Mouse (Mus musculus) adrenal gland, adult 8-10 months (tissue): ENCODE results near the gene Ssxa1. TPM values are rescaled to one million over a fixed set of nuclear protein-coding genes. Genes with fewer than 3 reads are reported as not detected.
"Not testable (repeated sequence)": the region's sequence is repeated elsewhere in the genome, so short reads cannot be mapped to it uniquely, and the experiment has no call there.

Experiments used
- DNase-seq: peaks from one replicate; pipeline ENCODE4 v3.0.0; 2022
- total RNA-seq, 4 experiments: library from RNA; stranded (reverse); gene quantifications; 2 replicates each; pipeline ENCODE4 v1.2.4; 2022

Ssxa1 gene
- total RNA-seq, result not detected

GRCm38 (mm10) chrX:21115520-21115919, at the start of gene Ssxa1:
Gene Ssxa1 (plus strand): TSS chrX:21115820.
- no peak for DNase-seq

DNA sequence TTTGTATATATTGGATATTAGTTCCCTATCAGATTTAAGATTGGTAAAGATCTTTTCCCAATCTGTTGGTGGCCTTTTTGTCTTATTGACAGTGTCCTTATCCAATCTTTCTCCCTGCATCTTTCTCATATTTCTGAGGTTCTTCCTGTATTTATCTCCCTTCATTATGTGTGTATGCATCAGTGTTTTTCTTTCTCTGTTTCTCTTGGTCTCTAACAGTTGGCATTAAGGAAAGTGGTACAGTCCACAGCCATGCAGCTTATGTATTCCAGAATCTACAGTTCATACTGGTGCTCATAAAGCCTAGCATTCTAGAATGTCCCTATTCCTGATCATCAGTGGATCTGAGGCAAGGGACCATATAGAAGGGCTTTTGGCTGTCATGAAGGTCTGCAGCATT, 47.5 kb upstream of the Ssxa1 start, which contains the start of gene Spaca5:
Gene Spaca5, plus strand, starts transcription at position 301 of the 400 bp plus-strand sequence.
- no peak for DNase-seq

DNA sequence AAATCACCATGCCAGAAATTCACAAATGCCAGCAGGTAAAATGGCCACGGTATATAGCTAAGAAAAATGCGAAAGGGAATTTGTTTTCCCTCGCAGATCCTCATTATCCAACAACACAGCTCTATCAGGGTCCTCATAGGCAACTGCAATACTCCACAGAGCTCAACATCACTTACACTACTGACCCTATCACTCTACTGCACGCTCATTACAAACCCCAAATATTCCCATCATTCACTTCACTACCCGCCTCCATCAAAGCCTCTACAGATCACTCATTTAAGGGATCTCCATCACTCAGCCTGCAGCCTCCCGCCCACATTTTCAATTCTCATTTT, 27.0 kb upstream of the Ssxa1 start:
- DNase-seq, result no peak

DNA sequence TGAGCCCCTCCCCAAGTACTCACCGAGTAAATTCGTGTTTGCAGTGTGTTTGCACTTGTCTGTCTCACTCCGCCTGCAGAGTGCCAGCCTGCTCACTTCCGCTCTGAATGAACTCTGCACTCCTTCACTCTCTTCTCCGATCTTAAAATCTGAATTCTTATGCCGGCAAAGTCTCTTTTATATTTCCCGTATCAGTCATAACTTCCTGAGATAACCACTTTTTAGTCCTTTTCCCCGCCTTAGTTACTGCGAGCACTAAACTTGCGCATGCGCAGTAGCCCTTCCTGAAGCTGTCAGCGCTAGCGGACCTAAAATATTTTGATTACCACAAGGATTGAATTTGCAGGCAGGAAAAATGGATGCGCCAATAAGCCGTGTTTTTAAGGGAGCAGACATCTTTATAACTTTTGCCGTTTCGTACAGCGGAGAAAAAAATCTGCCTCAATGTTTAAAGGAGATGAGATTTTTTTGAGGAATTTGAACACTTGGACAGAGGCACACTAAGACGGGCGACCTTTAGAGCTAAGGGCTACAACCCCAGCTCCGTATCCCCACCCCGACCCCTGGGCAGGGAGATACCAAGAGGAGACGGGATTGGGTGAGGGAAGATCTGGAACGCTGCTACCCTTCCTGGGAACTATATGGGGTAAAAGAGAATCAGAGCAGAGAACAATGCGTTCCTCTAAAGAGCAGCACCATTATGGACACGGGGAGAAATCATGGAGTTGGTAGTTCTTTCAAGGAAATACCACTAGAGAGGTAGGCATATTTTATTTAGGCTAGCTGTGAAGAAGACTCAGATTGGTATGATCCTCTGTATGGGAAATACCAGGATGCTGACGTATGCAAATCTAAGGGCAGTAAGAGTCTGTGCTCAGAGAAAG, 26.4 kb upstream of the Ssxa1 start, which contains the start of gene Zfp300:
Gene Zfp300, minus strand, starts transcription at position 545 of the 884 bp plus-strand sequence.
- peak; percentile 74 for DNase-seq

DNA sequence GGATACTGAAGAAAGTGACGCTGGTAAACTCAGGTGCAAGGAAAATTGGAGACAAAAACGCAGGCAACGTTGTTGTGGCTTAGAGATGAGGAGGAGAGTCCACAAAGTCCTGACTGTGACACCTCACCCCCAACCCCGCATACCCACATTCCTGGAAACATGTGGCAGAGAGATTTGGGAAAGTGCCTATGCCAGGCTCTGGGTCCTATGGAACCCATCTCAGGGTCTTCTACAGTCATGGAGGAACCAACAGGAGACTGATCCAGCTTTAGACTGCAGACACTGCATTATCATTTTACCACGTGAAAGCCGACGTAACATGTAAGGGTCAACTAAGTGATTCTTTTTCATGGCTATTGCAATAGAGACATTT, 25.8 kb upstream of the Ssxa1 start:
- no peak for DNase-seq

GRCm38 (mm10) chrX:21146675-21147074, 31.1 kb downstream of the Ssxa1 start:
- DNase-seq, result not testable (repeated sequence)

Other genes with a start within 250 kb of the Ssxa1 start
- gene Timp1, start 245.7 kb upstream of the Ssxa1 start, total RNA-seq, result 10 to 100 TPM; 24.7 to 50.1 (median 29.6) TPM
- 10 to 100 TPM in 3 of 4 experiments, 1 to 10 TPM in 1; 8.9 to 14.0 (median 11.8) TPM for gene Syn1, start 194.8 kb upstream of the Ssxa1 start, total RNA-seq
- gene Cfp, start 184.3 kb upstream of the Ssxa1 start, total RNA-seq, result 10 to 100 TPM in 3 of 4 experiments, 1 to 10 TPM in 1; 9.1 to 14.8 (median 12.3) TPM
- gene Elk1, start 165.2 kb upstream of the Ssxa1 start, total RNA-seq, result 10 to 100 TPM; 15.9 to 22.2 (median 17.8) TPM
- 10 to 100 TPM; 34.0 to 41.0 (median 40.8) TPM for gene Uxt, start 153.8 kb upstream of the Ssxa1 start, total RNA-seq
- 10 to 100 TPM in 2 of 4 experiments, 1 to 10 TPM in 2; 6.6 to 16.0 (median 10.8) TPM for gene Zfp182, start 53.5 kb upstream of the Ssxa1 start, total RNA-seq
- not detected for gene Spaca5, start 47.4 kb upstream of the Ssxa1 start, total RNA-seq
- gene Zfp300, start 26.3 kb upstream of the Ssxa1 start, total RNA-seq, result 1 to 10 TPM; 1.7 to 3.4 (median 2.8) TPM
- gene Gm21876, start 59.8 kb downstream of the Ssxa1 start, total RNA-seq, result not detected